Mouse (Mus musculus) thymus, adult 2 months (tissue): ENCODE measurements around the gene Baz1b.

ENCODE experiments used
- CTCF ChIP-seq: fragments of 200-500 bp; IDR thresholded peaks from 2 replicates; pipeline ENCODE4 v1.5.1; 2012; ENCODE audit warnings: mild to moderate bottlenecking, control low read depth, low read length, moderate library complexity, borderline replicate concordance; ENCODE audit not compliant: control insufficient read depth, poor library complexity, insufficient read depth; ENCODE audit errors: extremely low read depth
- POLR2A ChIP-seq: fragments of 200-500 bp; IDR thresholded peaks from 2 replicates; pipeline ENCODE4 v1.6.1; 2012; ENCODE audit warnings: mild to moderate bottlenecking, low read length, control low read depth, moderate library complexity; ENCODE audit not compliant: control insufficient read depth, poor library complexity, insufficient read depth; ENCODE audit errors: extremely low read depth

- TF ChIP-seq POLR2A, result no peak
- no peak for TF ChIP-seq CTCF
These were observed 54.4 kb downstream of the Baz1b start for GRCm38 (mm10) chr5:135241474-135241873.
